19 mouse cellular contexts compared by ENCODE assay signal in genomic region chr4:129158549-129158948, GRCm38 (mm10). TPM values are rescaled to one million over a fixed set of nuclear protein-coding genes. Genes with fewer than 3 reads are reported as not detected.
DNase-seq lines count a peak whose midpoint lies in the region; ATAC-seq and TF ChIP-seq lines count a peak whose summit lies in the region.
"Had no signal": no experiment of that assay in that cellular context is flagged by ENCODE, and none has a peak within 500 bp of the region (broad histone marks: within the 10 kb centered on the region; RNA-seq: fewer than 3 reads in every experiment).

No protein-coding gene starts in this region.

- no peak overlapping the region for H3K4me2 ChIP-seq in intestine, embryonic 15.5 days (replicated peaks)
- H3K4me2 ChIP-seq in intestine, postnatal 0 days (replicated peaks; ENCODE audit: low read depth): no peak overlapping the region
- H3K4me2 ChIP-seq: lung, embryonic 15.5 days had no signal

- peaks cover 8% of the 10 kb centered on the region for H3K36me3 ChIP-seq in intestine, embryonic 15.5 days
- H3K36me3 ChIP-seq in intestine, postnatal 0 days (ENCODE audit: control insufficient read depth, insufficient read depth): peaks cover 12% of the 10 kb centered on the region
- H3K36me3 ChIP-seq in liver, adult 2 months (ENCODE audit: control insufficient read depth, insufficient read depth, low read length): peaks cover 18% of the 10 kb centered on the region; the same call in 1 of the 2 replicates

- ATAC-seq in intestine, embryonic 15.5 days: peak; percentile 90
- ATAC-seq in intestine, postnatal 0 days: no peak
- peak; percentile 95 for ATAC-seq in megakaryocyte progenitor cell, adult 5-6 weeks (replicated peaks; ENCODE audit: poor library complexity)
- ATAC-seq: midbrain, embryonic 16.5 days had no signal

- H3K27ac ChIP-seq in intestine, embryonic 15.5 days: no peak overlapping the region
- H3K27ac ChIP-seq in intestine, postnatal 0 days (ENCODE audit: low read depth, low read length): no peak overlapping the region
- no peak overlapping the region for H3K27ac ChIP-seq in liver, adult 2 months (replicated peaks; ENCODE audit: insufficient read depth, low read depth, low read length)
- H3K27ac ChIP-seq: heart, adult 2 months; limb, embryonic 10.5 days; lung, embryonic 15.5 days had no signal

- DNase-seq in adrenal gland, postnatal 14 days: peak; percentile 34
- DNase-seq in adrenal gland, postnatal 25 days: no peak
- peak; percentile 43 for DNase-seq in liver, adult 2 months (ENCODE audit: extremely low read depth, low read depth, low spot score)
- no peak for DNase-seq in lung, adult 18-20 months
- no peak for DNase-seq in kidney, adult 18-20 months
- DNase-seq: cerebellum, adult 18-20 months; gastrocnemius, postnatal 10 days; heart, adult 2 months; heart, postnatal 36 days; retina, postnatal 1 day; thymus, adult 18-20 months had no signal

- no peak overlapping the region for H3K4me3 ChIP-seq in intestine, embryonic 15.5 days (replicated peaks)
- H3K4me3 ChIP-seq in intestine, postnatal 0 days (ENCODE audit: low read depth, low read length): no peak overlapping the region
- no peak overlapping the region for H3K4me3 ChIP-seq in liver, adult 2 months (ENCODE audit: insufficient read depth, low read depth, low read length)
- H3K4me3 ChIP-seq: heart, adult 2 months; limb, embryonic 10.5 days; lung, embryonic 15.5 days had no signal

- no peak for TF ChIP-seq CTCF in intestine, postnatal 0 days (IDR thresholded peaks at IDR 0.05; ENCODE audit: low read depth)
- TF ChIP-seq CTCF in liver, adult 2 months (IDR thresholded peaks at IDR 0.05; ENCODE audit: low read depth, low read length): no peak

- TF ChIP-seq POLR2A in liver, adult 2 months (IDR thresholded peaks at IDR 0.05; ENCODE audit: extremely low read depth, insufficient read depth, low read length): no peak

- H3K9me3 ChIP-seq in intestine, embryonic 15.5 days: no peaks in the 10 kb centered on the region
- H3K9me3 ChIP-seq in intestine, postnatal 0 days (ENCODE audit: control insufficient read depth): no peaks in the 10 kb centered on the region
- H3K9me3 ChIP-seq: limb, embryonic 10.5 days; lung, embryonic 15.5 days had no signal

- no peak overlapping the region for H3K9ac ChIP-seq in intestine, embryonic 15.5 days
- H3K9ac ChIP-seq in intestine, postnatal 0 days (ENCODE audit: low read depth, low read length): no peak overlapping the region
- H3K9ac ChIP-seq in liver, adult 2 months (ENCODE audit: low read depth, low read length): no peak overlapping the region
- H3K9ac ChIP-seq: lung, embryonic 15.5 days had no signal

- H3K4me1 ChIP-seq in intestine, embryonic 15.5 days (replicated peaks): no peaks in the 10 kb centered on the region; the same call in 1 of the 2 replicates
- no peaks in the 10 kb centered on the region for H3K4me1 ChIP-seq in intestine, postnatal 0 days (replicated peaks; ENCODE audit: control insufficient read depth, insufficient read depth, low read length)
- H3K4me1 ChIP-seq in liver, adult 2 months (ENCODE audit: control insufficient read depth, insufficient read depth, low read length): no peaks in the 10 kb centered on the region; the same call in 1 of the 2 replicates
- H3K4me1 ChIP-seq: limb, embryonic 10.5 days had no signal

- no peaks in the 10 kb centered on the region for H3K27me3 ChIP-seq in intestine, embryonic 15.5 days (replicated peaks)
- no peaks in the 10 kb centered on the region for H3K27me3 ChIP-seq in intestine, postnatal 0 days (replicated peaks; ENCODE audit: control insufficient read depth, insufficient read depth, low read length)
- no peaks in the 10 kb centered on the region for H3K27me3 ChIP-seq in liver, adult 2 months (ENCODE audit: control insufficient read depth, insufficient read depth, low read length)
- H3K27me3 ChIP-seq: CH12.LX; lung, embryonic 15.5 days had no signal

- H3K79me2 ChIP-seq in liver, adult 2 months (ENCODE audit: control insufficient read depth, insufficient read depth, low read length): no peaks in the 10 kb centered on the region

- 52% methylated on average over 3 of the region's 3 CpGs for WGBS in intestine, embryonic 15.5 days
- 27% methylated on average over 3 of the region's 3 CpGs for WGBS in intestine, postnatal 0 days
- 16% methylated on average over 3 of the region's 3 CpGs for WGBS in liver, adult 2 months

RNA-seq across cellular contexts. Expression of gene Fndc5, which starts 21.8 kb away (rescaled TPM):
- total RNA-seq in adrenal gland, postnatal 14 days (2021): 13.1 and 18.0 TPM in 2 replicates
- total RNA-seq in adrenal gland, postnatal 25 days (2021): 3.9 and 6.6 TPM in 2 replicates
- 2.7 and 2.9 TPM in 2 replicates for polyA plus RNA-seq in intestine, embryonic 15.5 days (2015; fragmentation: Nextera tagmentation; extraction: Ambion mirVana)
- 14.5 and 15.4 TPM in 2 replicates for polyA plus RNA-seq in intestine, postnatal 0 days (2015; fragmentation: Nextera tagmentation; extraction: Ambion mirVana)
- total RNA-seq in liver, adult 2 months (2014; rRNA removed): 0.54 and 0.83 TPM in 2 replicates
- 0.17 and 0.87 TPM in 2 replicates for polyA plus RNA-seq in liver, adult 2 months (2012; rRNA removed)
- total RNA-seq in megakaryocyte progenitor cell, adult 5-6 weeks (2015): not detected in 2 replicates
- not detected in 2 replicates for total RNA-seq in megakaryocyte progenitor cell, adult 5-6 weeks (2017)

RNA-seq across cellular contexts. Expression of gene S100pbp, which starts 31.0 kb away (rescaled TPM):
- total RNA-seq in adrenal gland, postnatal 14 days (2021): 24.5 and 30.0 TPM in 2 replicates
- 25.1 and 27.5 TPM in 2 replicates for total RNA-seq in adrenal gland, postnatal 25 days (2021)
- polyA plus RNA-seq in intestine, embryonic 15.5 days (2015; fragmentation: Nextera tagmentation; extraction: Ambion mirVana): 12.5 and 14.5 TPM in 2 replicates
- 6.9 and 7.7 TPM in 2 replicates for polyA plus RNA-seq in intestine, postnatal 0 days (2015; fragmentation: Nextera tagmentation; extraction: Ambion mirVana)
- 13.4 TPM in 2 replicates for total RNA-seq in liver, adult 2 months (2014; rRNA removed)
- polyA plus RNA-seq in liver, adult 2 months (2012; rRNA removed): 7.3 and 10.0 TPM in 2 replicates
- total RNA-seq in megakaryocyte progenitor cell, adult 5-6 weeks (2015): 25.1 and 42.6 TPM in 2 replicates
- total RNA-seq in megakaryocyte progenitor cell, adult 5-6 weeks (2017): 13.2 and 23.5 TPM in 2 replicates

RNA-seq across cellular contexts. Expression of gene Yars, which starts 31.0 kb away (rescaled TPM):
- 72.1 and 85.5 TPM in 2 replicates for total RNA-seq in adrenal gland, postnatal 14 days (2021)
- total RNA-seq in adrenal gland, postnatal 25 days (2021): 96.4 and 99.5 TPM in 2 replicates
- polyA plus RNA-seq in intestine, embryonic 15.5 days (2015; fragmentation: Nextera tagmentation; extraction: Ambion mirVana): 94.2 and 97.2 TPM in 2 replicates
- 35.6 and 41.8 TPM in 2 replicates for polyA plus RNA-seq in intestine, postnatal 0 days (2015; fragmentation: Nextera tagmentation; extraction: Ambion mirVana)
- total RNA-seq in liver, adult 2 months (2014; rRNA removed): 17.2 and 18.5 TPM in 2 replicates
- 10.7 and 15.3 TPM in 2 replicates for polyA plus RNA-seq in liver, adult 2 months (2012; rRNA removed)
- 25.2 and 28.0 TPM in 2 replicates for total RNA-seq in megakaryocyte progenitor cell, adult 5-6 weeks (2015)
- total RNA-seq in megakaryocyte progenitor cell, adult 5-6 weeks (2017): 55.3 and 60.7 TPM in 2 replicates

RNA-seq across cellular contexts. Expression of gene Hpca, which starts 36.7 kb away (rescaled TPM):
- 1.2 and 5.1 TPM in 2 replicates for total RNA-seq in adrenal gland, postnatal 14 days (2021)
- 0.81 and 1.2 TPM in 2 replicates for total RNA-seq in adrenal gland, postnatal 25 days (2021)
- polyA plus RNA-seq in intestine, embryonic 15.5 days (2015; fragmentation: Nextera tagmentation; extraction: Ambion mirVana): 4.1 and 5.2 TPM in 2 replicates
- polyA plus RNA-seq in intestine, postnatal 0 days (2015; fragmentation: Nextera tagmentation; extraction: Ambion mirVana): 3.9 and 4.6 TPM in 2 replicates
- total RNA-seq in liver, adult 2 months (2014; rRNA removed): 0.18 and 0.47 TPM in 2 replicates
- 0.23 and 0.27 TPM in 2 replicates for polyA plus RNA-seq in liver, adult 2 months (2012; rRNA removed)
- total RNA-seq in megakaryocyte progenitor cell, adult 5-6 weeks (2015): not detected in 2 replicates
- not detected in 2 replicates for total RNA-seq in megakaryocyte progenitor cell, adult 5-6 weeks (2017)
- total RNA-seq: heart, postnatal 36 days had no signal

RNA-seq across cellular contexts. Expression of gene Tmem54, which starts 53.2 kb away (rescaled TPM):
- not detected in 2 replicates for total RNA-seq in adrenal gland, postnatal 14 days (2021)
- not detected in 2 replicates for total RNA-seq in adrenal gland, postnatal 25 days (2021)
- 90.0 and 106 TPM in 2 replicates for polyA plus RNA-seq in intestine, embryonic 15.5 days (2015; fragmentation: Nextera tagmentation; extraction: Ambion mirVana)
- 363 and 366 TPM in 2 replicates for polyA plus RNA-seq in intestine, postnatal 0 days (2015; fragmentation: Nextera tagmentation; extraction: Ambion mirVana)
- 0.13 TPM in 1 of 2 replicates, not detected in the other for total RNA-seq in liver, adult 2 months (2014; rRNA removed)
- polyA plus RNA-seq in liver, adult 2 months (2012; rRNA removed): 0.37 and 0.65 TPM in 2 replicates
- total RNA-seq in megakaryocyte progenitor cell, adult 5-6 weeks (2015): 1.6 TPM in 1 of 2 replicates, not detected in the other
- 0.12 TPM in 1 of 2 replicates, not detected in the other for total RNA-seq in megakaryocyte progenitor cell, adult 5-6 weeks (2017)
- total RNA-seq: CH12.LX; gastrocnemius, postnatal 10 days; heart, adult 2 months; heart, postnatal 36 days had no signal
- polyA plus RNA-seq: frontal cortex, adult 2 months; midbrain, embryonic 16.5 days had no signal

Comparison
In these comparisons a context has a peak if more than half of its experiments do, and no peak if none do; other contexts are left out.
1. DNase-seq: peak in adrenal gland, postnatal 14 days (single experiment) and liver, adult 2 months (single experiment); none in adrenal gland, postnatal 25 days (single experiment), lung, adult 18-20 months (0 of 2) and kidney, adult 18-20 months (single experiment).